Mouse (Mus musculus) heart, embryonic 12.5 days (tissue): Measurements from ENCODE around the gene Tagln. TPM values are rescaled to one million over a fixed set of nuclear protein-coding genes. Genes with fewer than 3 reads are reported as not detected.

Experiments
- ATAC-seq: fragments of 200-750 bp; cut with Nextera tagmentation; 2 replicates; pipeline ENCODE4 v1.8.0; 2017; ENCODE audit warnings: moderate TSS enrichment, moderate library complexity; ENCODE audit not compliant: insufficient number of reproducible peaks, low FRiP score
- H3K27ac ChIP-seq: fragments of 300-500 bp; sonication (generic); 2 replicates; pipeline ENCODE4 v1.5.1; 2016; ENCODE audit warnings: mild to moderate bottlenecking, moderate library complexity; ENCODE audit not compliant: poor library complexity, severe bottlenecking
- H3K27me3 ChIP-seq: fragments of 300-500 bp; sonication (generic); replicated peaks from 2 replicates; pipeline ENCODE4 v1.6.1; 2016; ENCODE audit warnings: mild to moderate bottlenecking, moderate library complexity
- H3K36me3 ChIP-seq: fragments of 300-500 bp; sonication (generic); 2 replicates; pipeline ENCODE4 v1.6.1; 2016; ENCODE audit warnings: mild to moderate bottlenecking, moderate library complexity
- H3K4me1 ChIP-seq: fragments of 300-500 bp; sonication (generic); replicated peaks from 2 replicates; pipeline ENCODE4 v1.6.1; 2016; ENCODE audit warnings: mild to moderate bottlenecking
- H3K4me2 ChIP-seq: fragments of 300-500 bp; sonication (generic); 2 replicates; pipeline ENCODE4 v1.6.1; 2016; ENCODE audit warnings: mild to moderate bottlenecking, moderate library complexity
- H3K4me3 ChIP-seq: fragments of 300-500 bp; sonication (generic); 2 replicates; pipeline ENCODE4 v1.5.1; 2016; ENCODE audit warnings: mild to moderate bottlenecking
- H3K9ac ChIP-seq: fragments of 300-500 bp; sonication (generic); 2 replicates; pipeline ENCODE4 v1.6.1; 2016; ENCODE audit warnings: mild to moderate bottlenecking, moderate library complexity
- H3K9me3 ChIP-seq: fragments of 300-500 bp; sonication (generic); replicated peaks from 2 replicates; pipeline ENCODE4 v1.6.1; 2016; ENCODE audit warnings: mild to moderate bottlenecking, moderate library complexity
- WGBS: fragments of 180-500 bp; shearing (Covaris S2); methylation state at CpG from one replicate; pipeline ENCODE4 v1.1.7; 2016; 5-methylcytosine and 5-hydroxymethylcytosine counted together
- polyA plus RNA-seq: library from polyadenylated mRNA; unstranded; fragments of >200 nt; fragmentation: Nextera tagmentation; extraction: Ambion mirVana; gene quantifications from 2 replicates; pipeline ENCODE4 v1.2.1, GENCODE M21; 2016

The Tagln gene
- 236 and 253 TPM in 2 replicates for polyA plus RNA-seq

DNA sequence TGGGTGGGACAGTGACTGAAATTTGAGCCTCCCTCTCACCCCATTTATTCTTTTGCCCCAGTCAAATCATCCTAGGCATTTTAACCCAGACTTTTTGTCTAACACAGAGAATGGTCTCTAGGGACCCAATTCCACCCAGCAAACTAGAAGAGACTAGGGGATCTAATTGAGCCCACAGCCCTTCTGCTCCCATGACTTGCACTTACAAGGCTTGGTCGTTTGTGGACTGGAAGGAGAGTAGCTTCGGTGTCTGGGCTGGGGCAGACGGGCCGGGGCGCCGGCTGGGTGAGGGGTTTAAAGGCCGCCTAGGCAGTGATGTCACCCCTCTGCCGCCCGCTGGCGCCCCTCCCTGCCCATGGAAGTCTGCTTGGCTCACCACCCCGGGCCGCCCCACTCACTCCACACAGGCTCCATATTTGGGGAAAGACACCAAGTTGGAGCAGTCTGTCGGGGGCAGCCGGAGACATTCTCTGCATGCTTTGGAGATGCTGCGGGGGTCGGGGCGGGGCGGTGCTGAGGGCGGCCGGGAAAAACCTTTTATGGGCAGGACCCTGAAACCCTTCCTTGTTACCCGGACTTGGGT, at the start of gene Tagln:
Tagln (minus strand) TSS at position 431 of the 583 bp plus-strand sequence.
- peak within 1 kb of the TSS; percentile 66 for H3K9ac ChIP-seq
- no peaks in the 10 kb centered on the region for H3K9me3 ChIP-seq
- H3K36me3 ChIP-seq: peaks cover 36% of the 10 kb centered on the region
- H3K27ac ChIP-seq: peak within 1 kb of the TSS; percentile 76
- H3K4me1 ChIP-seq: peaks cover 41% of the 10 kb centered on the region
- no peaks in the 10 kb centered on the region for H3K27me3 ChIP-seq
- WGBS: 3% methylated on average over 21 of the region's 21 CpGs
- peak within 1 kb of the TSS; percentile 46 for H3K4me3 ChIP-seq
- ATAC-seq: peak; percentile 64
- peak within 1 kb of the TSS; percentile 71 for H3K4me2 ChIP-seq

DNA sequence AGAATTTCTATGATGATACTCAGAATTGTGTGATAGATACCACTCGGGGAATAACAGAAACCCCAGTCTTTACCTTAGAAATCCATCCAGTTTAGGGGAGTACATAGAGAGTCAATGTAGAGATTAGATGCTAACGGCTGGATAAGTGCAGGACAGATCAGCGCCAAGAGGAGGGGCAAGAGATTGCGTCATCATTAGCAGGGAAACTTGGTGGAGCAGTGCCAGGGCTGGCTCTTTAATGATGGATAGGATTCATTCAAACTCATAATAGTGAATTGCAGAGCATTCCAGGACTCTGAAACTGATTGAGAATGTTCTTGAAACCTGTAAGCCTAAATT, 49.3 kb upstream of the Tagln start:
- Histone ChIP-seq H3K4me2 (peak overlapping the region; percentile 92), H3K27ac (peak overlapping the region; percentile 96), H3K9ac (peak overlapping the region; percentile 92), H3K27me3 (no peaks in the 10 kb centered on the region), H3K9me3 (no peaks in the 10 kb centered on the region), H3K4me3 (peak overlapping the region; percentile 81), H3K4me1 (peaks cover 23% of the 10 kb centered on the region), H3K36me3 (peaks cover 6% of the 10 kb centered on the region; the same call in 1 of the 2 replicates)
- ATAC-seq: peak; percentile 52
- WGBS: 1% methylated on average over 4 of the region's 4 CpGs

DNA sequence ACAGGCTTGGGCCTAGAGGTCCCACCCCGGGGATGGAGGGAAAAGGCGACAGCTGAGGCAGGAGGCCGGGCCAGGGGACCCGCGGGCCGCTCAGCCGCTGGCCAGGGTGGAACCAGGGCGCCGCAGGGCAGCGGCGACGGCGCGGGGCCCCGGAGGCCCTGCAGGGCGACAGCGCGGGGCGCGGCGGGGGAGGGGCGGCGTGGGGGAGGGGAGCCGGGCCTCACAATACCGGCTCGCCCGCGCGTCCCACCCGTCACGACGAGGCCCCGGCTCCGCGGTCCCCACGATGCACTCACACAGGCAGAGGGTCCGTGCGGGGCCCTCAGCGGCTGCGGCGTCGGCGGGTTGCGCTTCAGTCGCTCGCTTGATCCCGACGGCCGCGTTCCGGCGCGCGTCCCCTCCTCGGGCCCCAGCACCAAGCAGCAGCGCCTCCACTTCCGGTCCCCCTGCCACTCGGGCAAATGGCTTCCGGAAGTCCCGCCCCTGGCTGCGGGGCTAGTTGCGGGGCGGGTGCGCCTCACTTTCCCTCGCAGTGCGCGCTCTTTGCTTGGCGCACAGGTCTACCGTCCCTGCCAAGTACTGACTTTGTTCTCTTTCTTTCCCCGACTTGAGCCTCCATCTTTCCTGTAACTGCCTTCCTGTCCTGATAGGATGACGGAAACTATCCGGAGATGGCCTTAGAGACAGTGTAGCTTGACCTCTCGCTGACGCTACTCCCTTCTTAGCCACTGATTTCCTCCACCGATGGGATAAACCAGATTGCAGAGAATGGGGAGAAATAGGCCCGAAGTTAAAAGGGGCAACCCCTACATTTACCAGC, 48.8 kb upstream of the Tagln start:
- Histone ChIP-seq H3K4me3 (peak overlapping the region; percentile 81), H3K4me1 (peaks cover 28% of the 10 kb centered on the region), H3K9ac (peak overlapping the region; percentile 92), H3K27me3 (no peaks in the 10 kb centered on the region), H3K4me2 (peak overlapping the region; percentile 92), H3K9me3 (no peaks in the 10 kb centered on the region), H3K27ac (peak overlapping the region; percentile 96), H3K36me3 (peaks cover 6% of the 10 kb centered on the region; the same call in 1 of the 2 replicates)
- ATAC-seq: peak; percentile 93
- under 1% methylated on average over 75 of the region's 76 CpGs for WGBS

GRCm38 (mm10) chr9:45983676-45984408, 48.0 kb upstream of the Tagln start:
- Histone ChIP-seq H3K4me1 (peaks cover 31% of the 10 kb centered on the region), H3K27ac (peak overlapping the region; percentile 96), H3K4me2 (peak overlapping the region; percentile 92), H3K4me3 (peak overlapping the region; percentile 81), H3K27me3 (no peaks in the 10 kb centered on the region), H3K36me3 (peaks cover 7% of the 10 kb centered on the region; the same call in 1 of the 2 replicates), H3K9me3 (no peaks in the 10 kb centered on the region), H3K9ac (peak overlapping the region; percentile 92)
- no peak for ATAC-seq
- under 1% methylated on average over 23 of the region's 23 CpGs for WGBS

- Histone ChIP-seq H3K27me3 (no peaks in the 10 kb centered on the region), H3K4me2 (no peak overlapping the region), H3K4me1 (peaks cover 42% of the 10 kb centered on the region), H3K4me3 (no peak overlapping the region), H3K36me3 (peaks cover 17% of the 10 kb centered on the region), H3K9ac (no peak overlapping the region), H3K9me3 (no peaks in the 10 kb centered on the region), H3K27ac (no peak overlapping the region)
- no peak for ATAC-seq
Measured at GRCm38 (mm10) chr9:45981331-45981730, 45.5 kb upstream of the Tagln start.

DNA sequence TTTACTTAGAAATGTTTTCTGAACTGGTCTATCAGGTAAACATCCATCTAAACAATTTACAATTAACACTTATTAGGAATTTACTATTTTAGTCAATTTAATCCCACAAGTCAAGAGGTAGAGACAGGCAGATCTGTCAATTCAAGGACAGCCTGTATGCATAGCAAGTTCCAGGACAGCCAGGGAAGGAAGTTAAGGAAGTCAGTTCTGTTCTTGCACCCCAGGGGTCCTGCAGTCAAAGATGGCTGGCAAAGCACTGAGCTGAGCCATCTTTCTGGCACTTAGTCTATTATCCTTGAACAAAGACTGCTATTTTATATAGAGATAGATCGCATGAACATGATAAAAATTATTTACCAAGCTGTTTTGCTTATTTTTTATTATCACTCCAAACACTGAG, 44.8 kb upstream of the Tagln start:
- no peak overlapping the region for H3K9ac ChIP-seq
- no peak overlapping the region for H3K27ac ChIP-seq
- no peak overlapping the region for H3K4me2 ChIP-seq
- ATAC-seq: no peak
- peaks cover 42% of the 10 kb centered on the region for H3K4me1 ChIP-seq
- peaks cover 22% of the 10 kb centered on the region for H3K36me3 ChIP-seq
- H3K4me3 ChIP-seq: no peak overlapping the region
- H3K9me3 ChIP-seq: no peaks in the 10 kb centered on the region
- WGBS: 73% methylated on average over 1 of the region's 1 CpGs
- H3K27me3 ChIP-seq: no peaks in the 10 kb centered on the region

DNA sequence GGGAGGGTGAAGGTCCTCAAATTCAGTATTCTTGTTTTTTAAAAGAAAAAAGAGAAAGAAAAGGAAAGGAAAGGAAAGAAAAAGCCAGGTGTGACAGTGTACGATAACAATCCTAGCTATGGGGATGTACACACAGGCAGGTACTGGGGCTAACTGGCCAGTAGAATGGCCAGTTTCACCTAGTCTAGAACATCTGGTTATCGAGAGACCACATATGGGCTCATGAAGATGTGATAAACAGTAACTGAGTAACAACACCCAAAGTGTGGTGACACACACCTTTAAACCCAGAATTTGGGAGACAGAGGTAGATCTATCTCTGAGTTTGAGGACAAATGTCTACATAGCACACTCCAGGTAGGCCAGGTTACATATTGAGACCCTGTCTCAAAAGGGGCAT, 43.9 kb upstream of the Tagln start:
- 91% methylated on average over 2 of the region's 2 CpGs for WGBS
- Histone ChIP-seq H3K36me3 (peaks cover 29% of the 10 kb centered on the region), H3K9ac (no peak overlapping the region), H3K27me3 (no peaks in the 10 kb centered on the region), H3K27ac (no peak overlapping the region), H3K9me3 (no peaks in the 10 kb centered on the region), H3K4me3 (no peak overlapping the region), H3K4me2 (no peak overlapping the region), H3K4me1 (peaks cover 42% of the 10 kb centered on the region)
- ATAC-seq: no peak

DNA sequence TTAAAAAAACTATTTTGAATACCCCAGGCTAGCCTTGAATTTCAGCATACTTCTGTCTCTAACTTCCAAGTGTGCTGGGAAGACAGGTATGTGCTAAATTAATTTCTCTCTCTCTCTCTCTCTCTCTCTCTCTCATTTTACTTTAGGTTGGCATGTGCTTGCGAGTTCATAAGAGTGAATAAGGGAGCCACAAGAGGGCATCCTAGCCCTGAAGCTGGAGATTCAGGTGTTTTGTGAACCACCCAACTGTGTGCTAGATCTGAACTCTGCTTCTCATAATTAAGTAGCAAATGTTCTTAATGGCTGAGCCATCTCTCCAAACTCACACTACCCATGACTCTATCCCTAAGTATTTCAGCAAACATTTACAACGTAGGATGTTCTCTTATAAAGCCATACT, 41.0 kb upstream of the Tagln start:
- 86% methylated on average over 2 of the region's 2 CpGs for WGBS
- peaks cover 24% of the 10 kb centered on the region for H3K4me1 ChIP-seq

GRCm38 (mm10) chr9:45963577-45963976, 27.7 kb upstream of the Tagln start:
- no peak overlapping the region for H3K27ac ChIP-seq

More for the DNA sequence above, 41.0 kb upstream of the Tagln start:
- no peaks in the 10 kb centered on the region for H3K27me3 ChIP-seq
- no peaks in the 10 kb centered on the region for H3K9me3 ChIP-seq
- peaks cover 52% of the 10 kb centered on the region for H3K36me3 ChIP-seq
- H3K4me3 ChIP-seq: no peak overlapping the region
- H3K4me2 ChIP-seq: no peak overlapping the region
- no peak overlapping the region for H3K27ac ChIP-seq
- H3K9ac ChIP-seq: no peak overlapping the region
- ATAC-seq: no peak

DNA sequence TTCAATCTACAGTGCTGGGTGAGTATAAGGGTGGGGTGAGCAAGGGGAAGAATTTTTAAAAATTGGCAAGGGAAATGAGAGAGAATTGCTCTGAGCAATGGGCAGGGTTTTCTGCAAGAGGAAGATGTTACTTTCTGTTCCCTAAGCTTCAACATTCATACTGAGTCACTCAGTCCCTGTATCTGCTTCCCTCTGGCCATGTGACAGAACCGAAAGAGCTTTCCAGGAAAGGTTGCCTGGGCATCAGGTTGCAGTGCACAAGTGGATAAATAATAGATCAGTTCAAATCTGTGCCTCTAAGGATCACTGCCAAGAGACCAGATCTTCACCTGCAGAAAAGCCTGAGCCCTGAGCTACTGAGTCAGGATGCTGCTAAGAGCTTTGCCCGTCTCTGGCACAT, 26.0 kb upstream of the Tagln start:
- WGBS: 74% methylated on average over 2 of the region's 2 CpGs
- no peaks in the 10 kb centered on the region for H3K9me3 ChIP-seq
- no peak overlapping the region for H3K4me2 ChIP-seq
- no peak for ATAC-seq
- no peak overlapping the region for H3K4me3 ChIP-seq
- no peaks in the 10 kb centered on the region for H3K27me3 ChIP-seq
- H3K27ac ChIP-seq: no peak overlapping the region
- H3K36me3 ChIP-seq: peaks cover 63% of the 10 kb centered on the region
- H3K4me1 ChIP-seq: peaks cover 23% of the 10 kb centered on the region
- no peak overlapping the region for H3K9ac ChIP-seq

More at GRCm38 (mm10) chr9:45963577-45963976, 27.7 kb upstream of the Tagln start:
- ATAC-seq: no peak
- H3K27me3 ChIP-seq: no peaks in the 10 kb centered on the region
- H3K4me3 ChIP-seq: no peak overlapping the region
- no peaks in the 10 kb centered on the region for H3K9me3 ChIP-seq
- H3K9ac ChIP-seq: no peak overlapping the region
- peaks cover 75% of the 10 kb centered on the region for H3K36me3 ChIP-seq
- no peak overlapping the region for H3K4me2 ChIP-seq
- peaks cover 17% of the 10 kb centered on the region for H3K4me1 ChIP-seq
- 82% methylated on average over 6 of the region's 6 CpGs for WGBS

DNA sequence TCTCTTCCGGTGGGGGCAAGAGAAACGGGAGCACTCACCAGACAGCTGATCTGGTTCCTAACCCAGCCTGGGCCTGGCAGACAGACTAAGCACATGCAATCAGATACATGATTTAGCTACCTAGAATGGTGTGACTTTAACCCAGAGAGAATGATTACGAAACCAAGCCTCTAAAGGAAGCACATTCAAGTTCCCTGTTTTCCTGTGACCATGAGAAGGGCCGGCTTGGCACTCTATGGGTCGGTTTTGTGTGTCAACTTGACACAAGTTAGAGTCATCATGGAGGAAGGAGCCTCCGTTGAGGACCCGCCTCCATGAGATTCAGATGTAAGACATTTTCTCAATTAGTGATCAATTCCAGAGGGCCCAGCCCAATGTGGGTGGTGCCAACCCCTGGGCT, 23.8 kb upstream of the Tagln start:
- Histone ChIP-seq H3K9ac (no peak overlapping the region), H3K9me3 (no peaks in the 10 kb centered on the region), H3K36me3 (peaks cover 44% of the 10 kb centered on the region), H3K4me1 (peaks cover 35% of the 10 kb centered on the region), H3K4me2 (no peak overlapping the region), H3K27me3 (no peaks in the 10 kb centered on the region), H3K4me3 (no peak overlapping the region), H3K27ac (no peak overlapping the region)
- no peak for ATAC-seq
- 80% methylated on average over 7 of the region's 7 CpGs for WGBS
